Mouse (Mus musculus) cerebellum, adult (tissue): ENCODE data around the gene Thegl.
A peak's percentile ranks its signal among the peaks of the same experiment; 100 is the strongest.
"Not testable (repeated sequence)": the region's sequence is repeated elsewhere in the genome, so short reads cannot be mapped to it uniquely, and the experiment has no call there.

Experiments
- ATAC-seq: cut with Nextera tagmentation; 2 replicates; pipeline ENCODE4 v1.9.2; 2017; ENCODE audit warnings: mild to moderate bottlenecking, moderate library complexity, mixed read lengths; ENCODE audit not compliant: insufficient number of reproducible peaks, low FRiP score, low TSS enrichment

Gene Thegl

GRCm38 (mm10) chr5:77091923-77092322 is 76.1 kb downstream of the Thegl start:
- ATAC-seq = no peak

GRCm38 (mm10) chr5:77092531-77092930 is 76.7 kb downstream of the Thegl start:
- no peak for ATAC-seq

- no peak for ATAC-seq
Measured at GRCm38 (mm10) chr5:77093961-77094360, 78.1 kb downstream of the Thegl start.

GRCm38 (mm10) chr5:77094510-77095491 is 79.0 kb downstream of the Thegl start:
- ATAC-seq = peak; percentile 71

GRCm38 (mm10) chr5:77096194-77096593 is 80.4 kb downstream of the Thegl start:
- not testable (repeated sequence) for ATAC-seq

- ATAC-seq = no peak
Measured at GRCm38 (mm10) chr5:77097686-77098085, 81.9 kb downstream of the Thegl start.

- no peak for ATAC-seq
Measured at GRCm38 (mm10) chr5:77098874-77099273, 83.1 kb downstream of the Thegl start.

GRCm38 (mm10) chr5:77099317-77099996 is 83.6 kb downstream of the Thegl start:
- no peak for ATAC-seq

- no peak for ATAC-seq
Measured at GRCm38 (mm10) chr5:77099997-77100380, 84.2 kb downstream of the Thegl start.

- ATAC-seq = no peak
Measured at GRCm38 (mm10) chr5:77100691-77101090, 84.9 kb downstream of the Thegl start.

GRCm38 (mm10) chr5:77102522-77103365 is 86.9 kb downstream of the Thegl start:
- ATAC-seq = no peak

- no peak for ATAC-seq
Measured at GRCm38 (mm10) chr5:77107146-77107822, 91.5 kb downstream of the Thegl start.

GRCm38 (mm10) chr5:77108806-77109205 is 93.0 kb downstream of the Thegl start:
- no peak for ATAC-seq

GRCm38 (mm10) chr5:77109814-77110213 is 94.0 kb downstream of the Thegl start:
- no peak for ATAC-seq
